In genomic region chr4:123213975-123214374, GRCm38 (mm10) we compare ENCODE assay signal across 20 mouse cellular contexts. TPM values are rescaled to one million over a fixed set of nuclear protein-coding genes. Genes with fewer than 3 reads are reported as not detected.
DNase-seq lines count a peak whose midpoint lies in the region.
"Had no signal": no experiment of that assay in that cellular context is flagged by ENCODE, and none has a peak within 500 bp of the region (broad histone marks: within the 10 kb centered on the region; RNA-seq: fewer than 3 reads in every experiment).

No protein-coding gene starts in this region.

- DNase-seq in adrenal gland, adult (ENCODE audit: inconsistent age in 2 of 2, low spot score in 1 of 2), result peak; percentile 91 to 94
- no peak for DNase-seq in adrenal gland, postnatal 4 days (ENCODE audit: low spot score in 2 of 2)
- DNase-seq in 3134 (ENCODE audit: extremely low read depth, insufficient read length, low spot score), result peak; percentile 36
- peak; percentile 87 for DNase-seq in adrenal gland, adult 8-10 months
- DNase-seq in adrenal gland, postnatal 25 days, result peak; percentile 73
- DNase-seq in cerebellum, adult 11 months, result no peak
- DNase-seq in ovary, postnatal 36 days (ENCODE audit: low spot score), result no peak
- no peak for DNase-seq in embryo, embryonic 10.5 days (ENCODE audit: low spot score)
- DNase-seq: B cell, adult 2 months; cerebellum, adult 2 months; cerebellum, adult 9-11 months; cerebellum, postnatal 25 days; embryo, embryonic 11 days; gastrocnemius, postnatal 25 days; heart, adult 18-20 months; heart, postnatal 10 days; heart, postnatal 36 days had no signal

RNA-seq across cellular contexts. Expression of gene Nt5c1a, which starts 12.7 kb away (rescaled TPM):
- 10 to 100 TPM; 15.3 to 15.7 TPM for total RNA-seq in adrenal gland, postnatal 4 days (2021)
- 100 to 1,000 TPM in 2 of 4 experiments, 10 to 100 TPM in 2; 65.4 to 137 (median 88.0) TPM for total RNA-seq in adrenal gland, adult 8-10 months (2022)
- total RNA-seq in adrenal gland, postnatal 25 days (2021), result 42.0 and 42.8 TPM in 2 replicates
- total RNA-seq: CH12.LX; common myeloid progenitor, adult 5-6 weeks; G1E had no signal

RNA-seq across cellular contexts. Expression of gene Heyl, which starts 19.4 kb away (rescaled TPM):
- total RNA-seq in adrenal gland, postnatal 4 days (2021), result 10 to 100 TPM; 12.4 to 17.6 TPM
- 10 to 100 TPM in 2 of 4 experiments, 1 to 10 TPM in 2; 4.6 to 13.5 (median 8.9) TPM for total RNA-seq in adrenal gland, adult 8-10 months (2022)
- total RNA-seq in adrenal gland, postnatal 25 days (2021), result 3.8 and 4.0 TPM in 2 replicates
- total RNA-seq: CH12.LX; common myeloid progenitor, adult 5-6 weeks had no signal

RNA-seq across cellular contexts. Expression of gene Hpcal4, which starts 30.9 kb away (rescaled TPM):
- 1 to 10 TPM; 3.1 to 5.5 TPM for total RNA-seq in adrenal gland, postnatal 4 days (2021)
- total RNA-seq in adrenal gland, adult 8-10 months (2022), result 1 to 10 TPM; 5.0 to 9.1 (median 7.2) TPM
- 2.0 and 3.6 TPM in 2 replicates for total RNA-seq in adrenal gland, postnatal 25 days (2021)
- total RNA-seq: CH12.LX; common myeloid progenitor, adult 5-6 weeks; G1E had no signal

RNA-seq across cellular contexts. Expression of gene Pabpc4, which starts 48.2 kb away (rescaled TPM):
- 100 to 1,000 TPM; 104 to 119 TPM for total RNA-seq in adrenal gland, postnatal 4 days (2021)
- 10 to 100 TPM; 82.8 to 96.1 (median 90.0) TPM for total RNA-seq in adrenal gland, adult 8-10 months (2022)
- total RNA-seq in adrenal gland, postnatal 25 days (2021), result 97.7 and 112 TPM in 2 replicates

Comparison
In these comparisons a context has a peak if more than half of its experiments do, and no peak if none do; other contexts are left out.
1. DNase-seq: peak in adrenal gland, adult (2 of 2), 3134 (single experiment), adrenal gland, adult 8-10 months (single experiment) and adrenal gland, postnatal 25 days (single experiment); none in adrenal gland, postnatal 4 days (0 of 2), cerebellum, adult 11 months (single experiment), ovary, postnatal 36 days (single experiment) and embryo, embryonic 10.5 days (single experiment).